Mouse (Mus musculus): ENCODE data around the gene Lrba. TPM values are rescaled to one million over a fixed set of nuclear protein-coding genes. Genes with fewer than 3 reads are reported as not detected.

Gene Lrba
- polyA plus RNA-seq, 1 experiment from 2014 or later: 2.5 TPM

DNA sequence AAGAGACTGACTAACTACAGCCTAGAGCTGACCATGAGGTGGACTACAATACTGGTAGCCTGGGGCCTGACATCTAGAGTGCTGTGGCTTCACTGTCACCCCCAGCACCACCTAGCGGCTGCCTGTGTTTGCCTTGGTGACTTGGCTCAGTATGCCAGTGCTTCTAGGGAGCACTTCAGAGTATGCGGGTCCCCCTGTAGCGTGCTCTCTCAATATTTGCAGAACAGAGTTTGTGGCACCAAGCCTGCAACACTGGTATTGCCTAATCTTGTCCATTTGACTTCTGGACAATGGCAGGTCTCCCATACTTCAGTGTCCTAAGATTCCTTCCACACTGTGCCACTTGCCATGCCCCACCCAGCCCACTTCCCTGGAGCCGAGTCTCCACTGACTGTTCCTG, 555.2 kb downstream of the Lrba start:
- ATAC-seq (peak; percentile 72), DNase-seq (ENCODE audit: low spot score) (peak; percentile 38)
- TF ChIP-seq CTCF (IDR thresholded peaks at IDR 0.05) (peak; percentile 65), EP300 (IDR thresholded peaks at IDR 0.05) (no peak)

DNA sequence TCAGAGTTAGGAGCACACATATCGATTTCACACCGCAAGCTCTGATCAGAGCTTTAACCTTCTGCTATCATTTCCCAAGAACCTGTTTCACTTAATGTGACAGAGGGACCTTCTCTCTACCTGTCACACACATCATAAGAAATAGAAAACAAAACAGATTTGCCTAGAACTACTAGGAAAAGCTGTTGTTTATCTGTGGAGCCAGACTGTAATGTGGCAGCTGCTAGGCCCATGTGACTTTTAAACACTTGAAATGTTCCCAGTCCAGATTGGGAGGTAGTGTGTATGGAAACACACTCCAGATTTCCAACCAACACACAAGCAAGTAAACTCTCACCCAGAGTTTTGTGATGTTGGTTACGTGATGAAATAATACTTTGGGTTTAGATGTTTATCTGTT, 559.6 kb downstream of the Lrba start:
- Histone ChIP-seq H3K4me2 (replicated peaks; ENCODE audit: low read depth, low read length) (no peak overlapping the region), H3K36me3 (ENCODE audit: insufficient read depth, low read length) (no peaks in the 10 kb centered on the region), H3K27me3 (replicated peaks; ENCODE audit: insufficient read depth, low read length) (no peaks in the 10 kb centered on the region), H3K9me3 (ENCODE audit: low read length) (no peaks in the 10 kb centered on the region), H3K4me3 (ENCODE audit: low read depth, low read length) (no peak overlapping the region), H3K27ac (ENCODE audit: low read length) (no peak overlapping the region), H3K4me1 (ENCODE audit: insufficient read depth, low read depth, low read length) (no peaks in the 10 kb centered on the region), H3K9ac (replicated peaks; ENCODE audit: low read depth) (no peak overlapping the region)
- 88% methylated on average over 3 of the region's 3 CpGs for WGBS
- TF ChIP-seq CTCF (IDR thresholded peaks at IDR 0.05) (no peak), EP300 (IDR thresholded peaks at IDR 0.05) (no peak)
- DNase-seq (ENCODE audit: low spot score): no peak
- ATAC-seq: no peak

More for the DNA sequence above, 555.2 kb downstream of the Lrba start:
- Histone ChIP-seq H3K9ac (replicated peaks; ENCODE audit: low read depth) (no peak overlapping the region), H3K4me2 (replicated peaks; ENCODE audit: low read depth, low read length) (no peak overlapping the region), H3K27ac (ENCODE audit: low read length) (no peak overlapping the region), H3K36me3 (ENCODE audit: insufficient read depth, low read length) (no peaks in the 10 kb centered on the region), H3K4me3 (ENCODE audit: low read depth, low read length) (no peak overlapping the region), H3K4me1 (ENCODE audit: insufficient read depth, low read depth, low read length) (no peaks in the 10 kb centered on the region; the same call in 1 of the 2 replicates), H3K9me3 (ENCODE audit: low read length) (no peaks in the 10 kb centered on the region), H3K27me3 (replicated peaks; ENCODE audit: insufficient read depth, low read length) (no peaks in the 10 kb centered on the region)
- WGBS: 52% methylated on average over 4 of the region's 4 CpGs

DNA sequence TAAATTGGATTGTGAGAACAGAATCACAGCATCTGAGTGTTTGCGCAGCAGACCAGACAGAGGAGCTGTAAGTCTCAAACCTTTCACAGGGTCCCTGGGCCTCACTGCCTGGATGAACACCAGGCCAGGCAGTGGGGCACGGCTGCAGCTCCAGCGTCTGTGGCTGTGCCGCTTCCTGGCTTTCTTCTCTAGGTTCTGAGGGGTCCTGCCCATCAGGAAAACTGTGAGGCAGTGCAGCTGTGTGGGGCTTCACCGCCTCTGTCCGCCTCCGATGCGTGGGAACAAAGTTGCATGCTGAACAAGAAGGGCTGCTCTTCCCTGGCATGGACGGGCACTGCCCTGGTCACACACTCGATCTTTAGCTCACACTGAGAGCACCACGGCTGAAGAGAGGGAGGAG, 560.5 kb downstream of the Lrba start:
- Histone ChIP-seq H3K4me3 (ENCODE audit: low read depth, low read length) (no peak overlapping the region), H3K36me3 (ENCODE audit: insufficient read depth, low read length) (no peaks in the 10 kb centered on the region), H3K27me3 (replicated peaks; ENCODE audit: insufficient read depth, low read length) (no peaks in the 10 kb centered on the region), H3K4me1 (ENCODE audit: insufficient read depth, low read depth, low read length) (no peaks in the 10 kb centered on the region), H3K9me3 (ENCODE audit: low read length) (no peaks in the 10 kb centered on the region), H3K4me2 (replicated peaks; ENCODE audit: low read depth, low read length) (no peak overlapping the region), H3K9ac (replicated peaks; ENCODE audit: low read depth) (no peak overlapping the region), H3K27ac (ENCODE audit: low read length) (no peak overlapping the region)
- TF ChIP-seq EP300 (IDR thresholded peaks at IDR 0.05): no peak
- no peak for TF ChIP-seq CTCF (IDR thresholded peaks at IDR 0.05)
- WGBS: 59% methylated on average over 11 of the region's 11 CpGs
- DNase-seq (ENCODE audit: low spot score) (no peak), ATAC-seq (no peak)

DNA sequence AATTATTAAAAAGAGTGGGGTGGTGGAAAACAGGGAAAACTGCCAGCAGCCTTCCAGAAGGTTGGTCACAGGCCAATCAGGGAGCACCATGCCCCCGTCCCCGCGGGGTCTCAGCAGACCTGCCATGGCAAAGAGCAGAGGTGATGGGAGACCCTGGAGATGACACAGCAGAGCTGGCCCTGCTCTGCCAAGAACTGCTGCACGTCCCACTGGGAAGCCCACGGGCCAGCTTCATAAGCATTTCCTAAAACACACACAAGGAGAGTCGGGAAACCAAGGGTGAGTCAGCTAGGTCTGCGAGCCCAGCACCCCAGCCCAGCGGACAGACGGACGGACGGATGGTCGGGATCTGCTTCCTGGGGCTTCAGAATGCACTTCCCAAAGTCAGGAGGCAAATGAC, 561.8 kb downstream of the Lrba start:
- no peaks in the 10 kb centered on the region for H3K4me1 ChIP-seq (ENCODE audit: insufficient read depth, low read depth, low read length)
- ATAC-seq (no peak; the same call in 1 of the 2 replicates), DNase-seq (ENCODE audit: low spot score) (no peak)
- H3K27me3 ChIP-seq (replicated peaks; ENCODE audit: insufficient read depth, low read length): no peaks in the 10 kb centered on the region
- WGBS: 69% methylated on average over 12 of the region's 12 CpGs
- TF ChIP-seq CTCF (IDR thresholded peaks at IDR 0.05): no peak
- TF ChIP-seq EP300 (IDR thresholded peaks at IDR 0.05): no peak
- H3K4me2 ChIP-seq (replicated peaks; ENCODE audit: low read depth, low read length): no peak overlapping the region
- no peaks in the 10 kb centered on the region for H3K9me3 ChIP-seq (ENCODE audit: low read length)
- H3K36me3 ChIP-seq (ENCODE audit: insufficient read depth, low read length): no peaks in the 10 kb centered on the region
- H3K27ac ChIP-seq (ENCODE audit: low read length): no peak overlapping the region
- no peak overlapping the region for H3K4me3 ChIP-seq (ENCODE audit: low read depth, low read length)
- no peak overlapping the region for H3K9ac ChIP-seq (replicated peaks; ENCODE audit: low read depth)

DNA sequence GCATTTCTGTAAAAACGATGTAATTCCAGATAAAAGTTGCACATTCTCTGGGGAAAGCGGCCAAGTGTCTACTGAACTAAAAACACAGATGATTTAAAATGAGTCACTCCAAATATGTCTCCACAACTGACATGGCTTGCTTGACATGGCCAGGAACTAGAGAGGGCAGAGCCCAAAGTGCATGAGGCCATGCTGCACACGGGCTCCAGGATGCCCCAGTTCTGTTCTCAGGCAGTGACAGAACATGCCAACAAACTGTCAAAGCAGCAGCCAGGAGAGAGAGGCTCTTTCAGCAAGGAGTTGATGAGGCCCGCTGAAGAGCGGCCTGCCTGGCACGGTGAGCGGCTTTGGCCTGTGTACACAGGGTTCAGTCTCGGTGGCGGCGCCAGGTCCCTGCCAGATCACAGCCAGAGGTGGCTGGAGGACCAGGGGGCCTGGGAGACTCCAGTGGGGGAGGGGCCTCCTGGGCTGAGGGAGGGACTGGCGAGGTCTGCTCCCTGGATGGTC, 562.4 kb downstream of the Lrba start:
- 42% methylated on average over 11 of the region's 11 CpGs for WGBS
- Histone ChIP-seq H3K4me2 (replicated peaks; ENCODE audit: low read depth, low read length) (no peak overlapping the region), H3K4me1 (ENCODE audit: insufficient read depth, low read depth, low read length) (no peaks in the 10 kb centered on the region)

DNA sequence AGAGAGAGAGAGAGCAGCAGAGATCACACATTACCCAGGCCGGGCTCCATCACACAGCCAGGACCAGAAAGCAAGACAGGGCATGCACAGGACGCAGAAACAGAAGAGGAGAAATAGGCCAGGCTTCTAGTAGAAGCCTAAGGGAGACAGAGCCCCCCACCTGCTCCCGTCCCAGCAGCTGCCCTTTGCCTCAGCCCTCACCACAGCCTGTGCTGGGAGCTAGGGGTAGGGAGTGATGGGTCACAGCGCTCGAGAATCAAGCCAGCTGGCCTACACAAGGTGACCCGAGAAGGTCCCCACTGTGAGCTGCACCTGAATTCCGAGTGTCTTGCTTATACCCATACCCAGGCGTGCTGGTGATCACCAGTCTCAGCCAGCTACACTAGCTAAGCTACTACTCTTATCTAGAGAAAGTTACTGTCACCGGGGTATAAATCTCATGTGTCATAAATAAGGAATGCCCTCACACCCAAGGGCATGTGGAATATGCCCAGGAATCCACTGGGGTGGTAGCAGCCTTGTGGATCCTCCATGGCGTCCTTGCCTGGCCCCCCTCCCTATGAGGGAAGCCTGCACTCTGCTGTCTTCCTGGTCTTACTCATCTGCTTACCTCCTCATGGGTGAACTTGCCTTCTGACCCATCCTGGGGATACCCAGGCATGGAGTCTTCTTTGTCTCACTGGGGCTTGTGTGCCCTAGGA, 563.1 kb downstream of the Lrba start:
- no peak for ATAC-seq
- 71% methylated on average over 10 of the region's 10 CpGs for WGBS
- H3K4me2 ChIP-seq (replicated peaks; ENCODE audit: low read depth, low read length): no peak overlapping the region
- no peaks in the 10 kb centered on the region for H3K36me3 ChIP-seq (ENCODE audit: insufficient read depth, low read length)
- H3K9ac ChIP-seq (replicated peaks; ENCODE audit: low read depth): no peak overlapping the region
- DNase-seq (ENCODE audit: low spot score): no peak
- H3K4me1 ChIP-seq (ENCODE audit: insufficient read depth, low read depth, low read length): no peaks in the 10 kb centered on the region
- TF ChIP-seq EP300 (IDR thresholded peaks at IDR 0.05): no peak
- TF ChIP-seq CTCF (IDR thresholded peaks at IDR 0.05): no peak
- H3K4me3 ChIP-seq (ENCODE audit: low read depth, low read length): no peak overlapping the region
- no peaks in the 10 kb centered on the region for H3K9me3 ChIP-seq (ENCODE audit: low read length)
- H3K27ac ChIP-seq (ENCODE audit: low read length): no peak overlapping the region
- no peaks in the 10 kb centered on the region for H3K27me3 ChIP-seq (replicated peaks; ENCODE audit: insufficient read depth, low read length)

More for the DNA sequence above, 562.4 kb downstream of the Lrba start:
- Histone ChIP-seq H3K4me3 (ENCODE audit: low read depth, low read length) (no peak overlapping the region), H3K36me3 (ENCODE audit: insufficient read depth, low read length) (no peaks in the 10 kb centered on the region), H3K9ac (replicated peaks; ENCODE audit: low read depth) (no peak overlapping the region), H3K27me3 (replicated peaks; ENCODE audit: insufficient read depth, low read length) (no peaks in the 10 kb centered on the region), H3K27ac (ENCODE audit: low read length) (no peak overlapping the region), H3K9me3 (ENCODE audit: low read length) (no peaks in the 10 kb centered on the region)
- DNase-seq (ENCODE audit: low spot score): peak; percentile 70
- peak; percentile 65 for ATAC-seq
- no peak for TF ChIP-seq CTCF (IDR thresholded peaks at IDR 0.05)
- no peak for TF ChIP-seq EP300 (IDR thresholded peaks at IDR 0.05)
